ENCODE assay signal across 9 mouse cellular contexts in the genomic region with DNA sequence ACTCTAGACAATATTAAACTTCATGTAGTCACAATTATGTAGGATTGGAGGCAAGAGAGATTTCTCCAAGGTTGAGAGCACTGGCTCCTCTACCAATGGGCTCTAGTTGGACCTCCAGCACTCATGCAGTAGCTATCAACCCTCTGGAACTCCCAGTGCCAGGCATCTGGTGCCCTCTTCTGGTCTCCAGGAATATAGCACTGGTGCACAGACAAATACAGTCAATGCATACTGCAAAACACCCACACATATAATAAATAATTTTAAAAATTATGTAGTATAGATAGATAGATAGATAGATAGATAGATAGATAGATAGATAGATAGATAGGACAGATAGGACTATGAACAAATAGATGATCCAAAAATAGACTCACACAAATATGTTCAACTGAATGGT. TPM values are rescaled to one million over a fixed set of nuclear protein-coding genes. Genes with fewer than 3 reads are reported as not detected.
A peak's percentile ranks its signal among the peaks of the same experiment; 100 is the strongest.
DNase-seq lines count a peak whose midpoint lies in the region; ATAC-seq and TF ChIP-seq lines count a peak whose summit lies in the region.
"Had no signal": no experiment of that assay in that cellular context is flagged by ENCODE, and none has a peak within 500 bp of the region (broad histone marks: within the 10 kb centered on the region; RNA-seq: fewer than 3 reads in every experiment).

No protein-coding gene starts in this region.

- no peaks in the 10 kb centered on the region for H3K9me3 ChIP-seq in intestine, postnatal 0 days (ENCODE audit: control insufficient read depth)
- no peaks in the 10 kb centered on the region for H3K9me3 ChIP-seq in intestine, embryonic 16.5 days (ENCODE audit: control insufficient read depth, low read length)
- H3K9me3 ChIP-seq in CH12.LX (replicated peaks; ENCODE audit: low read length), result peaks cover 4% of the 10 kb centered on the region
- H3K9me3 ChIP-seq in limb, embryonic 10.5 days (replicated peaks), result no peaks in the 10 kb centered on the region

- peak; percentile 49 for TF ChIP-seq RAD21 in CH12.LX (IDR thresholded peaks at IDR 0.05; ENCODE audit: low read depth, low read length)

- in situ Hi-C loops in CH12.LX (cut with MboI; ENCODE audit: low pct_ligation_motif_present, low pct_unique_long_range_greater_than_20kb, low sequenced_read_pairs), result no loop called here

- no peaks in the 10 kb centered on the region for H3K79me2 ChIP-seq in CH12.LX (replicated peaks; ENCODE audit: control insufficient read depth, extremely low read depth, insufficient read depth, poor library complexity, severe bottlenecking)

- peaks cover 76% of the 10 kb centered on the region for H3K36me3 ChIP-seq in intestine, postnatal 0 days (ENCODE audit: control insufficient read depth, insufficient read depth)
- H3K36me3 ChIP-seq in intestine, embryonic 16.5 days (ENCODE audit: control insufficient read depth, insufficient read depth, low read length), result peaks cover 15% of the 10 kb centered on the region
- peaks cover 53 to 79% of the 10 kb centered on the region in 2 experiments for H3K36me3 ChIP-seq in CH12.LX (replicated peaks in 1 of 2; ENCODE audit: control insufficient read depth in 1 of 2, insufficient read depth in 1 of 2, low read length in 1 of 2)
- H3K36me3 ChIP-seq in limb, embryonic 10.5 days, result peaks cover 66% of the 10 kb centered on the region

- no peak overlapping the region for H3K4me3 ChIP-seq in intestine, postnatal 0 days (ENCODE audit: low read depth, low read length)
- no peak overlapping the region for H3K4me3 ChIP-seq in intestine, embryonic 16.5 days (ENCODE audit: low read length)
- H3K4me3 ChIP-seq in CH12.LX (replicated peaks in 1 of 3; ENCODE audit: low read depth in 2 of 3, low read length in 2 of 3, poor library complexity in 1 of 3), result no peak overlapping the region
- no peak overlapping the region for H3K4me3 ChIP-seq in limb, embryonic 10.5 days

- no peak for TF ChIP-seq EP300 in CH12.LX (IDR thresholded peaks at IDR 0.05; ENCODE audit: low read length)

- intact Hi-C loops in left cerebral cortex, postnatal 10 days (cut with DNase I), result no loop called here

- no peak for TF ChIP-seq POLR2A in CH12.LX (IDR thresholded peaks at IDR 0.05; ENCODE audit: low read depth, low read length)

- H3K9ac ChIP-seq in intestine, postnatal 0 days (ENCODE audit: low read depth, low read length), result no peak overlapping the region
- H3K9ac ChIP-seq in intestine, embryonic 16.5 days (ENCODE audit: low read depth, low read length), result no peak overlapping the region
- H3K9ac ChIP-seq in CH12.LX (ENCODE audit: insufficient read depth, low read depth), result no peak overlapping the region

- TF ChIP-seq CTCF in intestine, postnatal 0 days (IDR thresholded peaks at IDR 0.05; ENCODE audit: low read depth), result peak; percentile 66
- TF ChIP-seq CTCF in CH12.LX (conservative IDR thresholded peaks at IDR 0.05 in 1 of 2, IDR thresholded peaks at IDR 0.05 in 1 of 2; ENCODE audit: low read depth in 2 of 2, low read length in 2 of 2), result peak; percentile 25 to 61; a peak in 2 of 4 replicates

- H3K27ac ChIP-seq in intestine, postnatal 0 days (ENCODE audit: low read depth, low read length), result no peak overlapping the region
- H3K27ac ChIP-seq in intestine, embryonic 16.5 days (ENCODE audit: low read length), result no peak overlapping the region
- H3K27ac ChIP-seq in CH12.LX (ENCODE audit: insufficient read depth, low read depth), result no peak overlapping the region
- H3K27ac ChIP-seq in limb, embryonic 10.5 days, result no peak overlapping the region

- no peak for ATAC-seq in intestine, postnatal 0 days
- ATAC-seq in intestine, embryonic 16.5 days, result no peak

- peak; percentile 24 for DNase-seq in CH12.LX (ENCODE audit: extremely low read depth)
- DNase-seq in T-cell, adult 2 months (ENCODE audit: low spot score), result peak; percentile 21
- peak; percentile 17 for DNase-seq in lung, postnatal 14 days
- DNase-seq in limb, embryonic 10.5 days (ENCODE audit: low spot score), result no peak
- DNase-seq in left cerebral cortex, postnatal 10 days (ENCODE audit: extremely low spot score in 1 of 2, low spot score in 2 of 2), result no peak
- no peak for DNase-seq in layer of hippocampus, adult 11-12 months (ENCODE audit: low spot score)
- DNase-seq: gastrocnemius, postnatal 10 days had no signal

- H3K4me1 ChIP-seq in intestine, postnatal 0 days (replicated peaks; ENCODE audit: control insufficient read depth, insufficient read depth, low read length), result no peaks in the 10 kb centered on the region
- no peaks in the 10 kb centered on the region for H3K4me1 ChIP-seq in intestine, embryonic 16.5 days (ENCODE audit: control insufficient read depth, insufficient read depth, low read length)
- H3K4me1 ChIP-seq in CH12.LX (ENCODE audit: control insufficient read depth in 1 of 2, insufficient read depth in 2 of 2), result no peaks in the 10 kb centered on the region
- H3K4me1 ChIP-seq in limb, embryonic 10.5 days, result no peaks in the 10 kb centered on the region

- no peaks in the 10 kb centered on the region for H3K27me3 ChIP-seq in intestine, postnatal 0 days (replicated peaks; ENCODE audit: control insufficient read depth, insufficient read depth, low read length)
- no peaks in the 10 kb centered on the region for H3K27me3 ChIP-seq in intestine, embryonic 16.5 days (replicated peaks; ENCODE audit: control insufficient read depth, insufficient read depth, low read length)
- no peaks in the 10 kb centered on the region for H3K27me3 ChIP-seq in CH12.LX (replicated peaks)
- H3K27me3 ChIP-seq in limb, embryonic 10.5 days (ENCODE audit: low read depth, poor library complexity, severe bottlenecking), result no peaks in the 10 kb centered on the region

- no peak overlapping the region for H3K4me2 ChIP-seq in intestine, postnatal 0 days (replicated peaks; ENCODE audit: low read depth)
- no peak overlapping the region for H3K4me2 ChIP-seq in intestine, embryonic 16.5 days (ENCODE audit: low read depth, low read length)
- no peak overlapping the region for H3K4me2 ChIP-seq in CH12.LX (ENCODE audit: insufficient read depth, low read depth, poor library complexity, severe bottlenecking)

- dilution Hi-C loops in CH12.LX (cut with MboI; ENCODE audit: extremely low pct_ligation_motif_present, extremely low pct_unique_long_range_greater_than_20kb, low sequenced_read_pairs), result no loop called here

TF ChIP-seq in CH12.LX, 34 proteins besides CTCF, POLR2A, EP300 and RAD21:
- TF ChIP-seq SMC3 (IDR thresholded peaks at IDR 0.05; ENCODE audit: low read depth, low read length), result peak; percentile 33; the same call in 1 of the 2 replicates
- no peak for TF ChIP-seq E2F4 (IDR thresholded peaks at IDR 0.05; ENCODE audit: insufficient replicate concordance, low read depth, low read length)

RNA-seq across cellular contexts. Expression of gene Nfkb2, which starts 28.8 kb away (rescaled TPM):
- polyA plus RNA-seq in intestine, postnatal 0 days (2015; fragmentation: Nextera tagmentation; extraction: Ambion mirVana), result 6.1 and 6.7 TPM in 2 replicates
- 9.1 and 9.8 TPM in 2 replicates for polyA plus RNA-seq in intestine, embryonic 16.5 days (2015; fragmentation: Nextera tagmentation; extraction: Ambion mirVana)
- 45.0 and 64.8 TPM in 2 replicates for total RNA-seq in CH12.LX (2012; rRNA removed)
- total RNA-seq in CH12.LX (2014; rRNA removed), result 37.1 and 44.3 TPM in 2 replicates
- 67.5 and 71.7 TPM in 2 replicates for polyA plus RNA-seq in CH12.LX (2012; ENCODE audit: insufficient read length, low read depth)
- polyA plus RNA-seq in limb, embryonic 10.5 days (2016; fragmentation: Nextera tagmentation; extraction: Ambion mirVana), result 4.5 and 5.8 TPM in 2 replicates
- total RNA-seq in left cerebral cortex, postnatal 10 days (2021), result 1 to 10 TPM; 2.0 to 2.4 TPM

RNA-seq across cellular contexts. Expression of gene Psd, which starts 51.6 kb away (rescaled TPM):
- 27.1 and 30.1 TPM in 2 replicates for polyA plus RNA-seq in intestine, postnatal 0 days (2015; fragmentation: Nextera tagmentation; extraction: Ambion mirVana)
- 13.2 and 13.6 TPM in 2 replicates for polyA plus RNA-seq in intestine, embryonic 16.5 days (2015; fragmentation: Nextera tagmentation; extraction: Ambion mirVana)
- total RNA-seq in CH12.LX (2012; rRNA removed) (1.3 and 2.2 TPM in 2 replicates), CH12.LX (2014; rRNA removed) (0.39 and 0.70 TPM in 2 replicates)
- 20.1 and 20.6 TPM in 2 replicates for polyA plus RNA-seq in CH12.LX (2012; ENCODE audit: insufficient read length, low read depth)
- 1.4 and 1.8 TPM in 2 replicates for polyA plus RNA-seq in limb, embryonic 10.5 days (2016; fragmentation: Nextera tagmentation; extraction: Ambion mirVana)
- total RNA-seq in left cerebral cortex, postnatal 10 days (2021), result 100 to 1,000 TPM; 631 to 653 TPM

RNA-seq across cellular contexts. Expression of gene Fbxl15, which starts 52.7 kb away (rescaled TPM):
- polyA plus RNA-seq in intestine, postnatal 0 days (2015; fragmentation: Nextera tagmentation; extraction: Ambion mirVana), result 22.0 and 25.3 TPM in 2 replicates
- polyA plus RNA-seq in intestine, embryonic 16.5 days (2015; fragmentation: Nextera tagmentation; extraction: Ambion mirVana), result 17.3 and 18.9 TPM in 2 replicates
- total RNA-seq in CH12.LX (2012; rRNA removed) (9.9 and 10.4 TPM in 2 replicates), CH12.LX (2014; rRNA removed) (6.8 and 9.4 TPM in 2 replicates)
- polyA plus RNA-seq in CH12.LX (2012; ENCODE audit: insufficient read length, low read depth), result 7.3 and 7.6 TPM in 2 replicates
- polyA plus RNA-seq in limb, embryonic 10.5 days (2016; fragmentation: Nextera tagmentation; extraction: Ambion mirVana), result 12.2 and 13.0 TPM in 2 replicates
- total RNA-seq in left cerebral cortex, postnatal 10 days (2021), result 10 to 100 TPM; 25.9 to 29.2 TPM

Comparison
In these comparisons a context has a peak if more than half of its experiments do, and no peak if none do; other contexts are left out.
1. DNase-seq: peak in CH12.LX (single experiment), T-cell, adult 2 months (single experiment) and lung, postnatal 14 days (single experiment); none in limb, embryonic 10.5 days (single experiment), left cerebral cortex, postnatal 10 days (0 of 2) and layer of hippocampus, adult 11-12 months (single experiment).